Mouse (Mus musculus): Measurements from ENCODE around the gene Sema4a. TPM values are rescaled to one million over a fixed set of nuclear protein-coding genes. Genes with fewer than 3 reads are reported as not detected.

The Sema4a gene
- polyA plus RNA-seq, 1 experiment: 68.9 TPM

DNA sequence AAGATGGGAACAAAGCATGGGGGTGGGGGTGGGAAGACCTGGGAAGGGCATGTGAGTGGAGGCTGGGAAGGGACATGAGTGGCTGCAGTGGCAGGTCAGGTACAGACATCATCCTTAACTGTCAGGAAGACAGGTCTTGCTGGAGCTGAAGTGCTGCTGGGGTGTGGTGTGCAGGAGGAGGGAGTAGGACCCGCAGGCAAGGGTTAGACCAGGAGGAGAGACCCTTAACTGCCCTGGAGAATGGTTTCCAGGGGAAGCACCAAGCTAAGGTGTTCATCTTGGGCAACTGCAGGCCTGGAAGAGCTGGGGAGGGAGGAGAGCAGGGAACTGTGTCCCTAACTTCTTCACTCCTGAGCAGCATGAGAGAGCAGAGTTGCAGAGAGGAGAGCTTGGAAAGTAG lies 26.4 kb upstream of the Sema4a start:
- Histone ChIP-seq H3K4me3 (ENCODE audit: insufficient read depth, low read length) (no peak overlapping the region), H3K4me1 (ENCODE audit: control insufficient read depth, insufficient read depth, low read length) (peaks cover 5% of the 10 kb centered on the region; the same call in 1 of the 2 replicates), H3K27ac (ENCODE audit: insufficient read depth, low read length) (no peak overlapping the region)
- TF ChIP-seq POLR2A (IDR thresholded peaks at IDR 0.05; ENCODE audit: extremely low read depth, insufficient read depth, low read length) (no peak), CTCF (IDR thresholded peaks at IDR 0.05; ENCODE audit: extremely low read depth, insufficient read depth, low read length) (no peak)

DNA sequence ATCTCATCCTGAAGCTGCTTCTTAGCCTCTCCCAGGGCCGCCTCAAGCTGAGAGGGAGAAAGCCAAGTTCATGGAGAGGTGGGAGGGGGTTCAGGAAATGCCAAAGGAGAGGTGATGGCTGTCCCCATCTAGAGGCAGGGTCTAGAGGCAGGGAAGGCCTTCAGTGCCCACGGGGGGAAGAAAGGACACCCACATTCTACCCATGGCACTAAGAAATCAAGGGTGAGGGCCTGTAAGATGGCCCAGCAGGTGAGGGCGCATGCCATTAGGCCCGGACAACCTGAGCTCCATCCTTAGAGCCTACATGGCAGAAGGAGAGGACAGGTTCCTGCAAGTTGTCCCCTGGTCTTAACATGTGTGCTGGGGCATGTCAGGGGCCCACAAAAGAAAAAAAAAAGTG lies 25.9 kb upstream of the Sema4a start:
- TF ChIP-seq POLR2A (IDR thresholded peaks at IDR 0.05; ENCODE audit: extremely low read depth, insufficient read depth, low read length): no peak
- no peak for TF ChIP-seq CTCF (IDR thresholded peaks at IDR 0.05; ENCODE audit: extremely low read depth, insufficient read depth, low read length)
- Histone ChIP-seq H3K4me1 (ENCODE audit: control insufficient read depth, insufficient read depth, low read length) (peaks cover 5% of the 10 kb centered on the region; the same call in 1 of the 2 replicates), H3K27ac (ENCODE audit: insufficient read depth, low read length) (no peak overlapping the region), H3K4me3 (ENCODE audit: insufficient read depth, low read length) (no peak overlapping the region)

DNA sequence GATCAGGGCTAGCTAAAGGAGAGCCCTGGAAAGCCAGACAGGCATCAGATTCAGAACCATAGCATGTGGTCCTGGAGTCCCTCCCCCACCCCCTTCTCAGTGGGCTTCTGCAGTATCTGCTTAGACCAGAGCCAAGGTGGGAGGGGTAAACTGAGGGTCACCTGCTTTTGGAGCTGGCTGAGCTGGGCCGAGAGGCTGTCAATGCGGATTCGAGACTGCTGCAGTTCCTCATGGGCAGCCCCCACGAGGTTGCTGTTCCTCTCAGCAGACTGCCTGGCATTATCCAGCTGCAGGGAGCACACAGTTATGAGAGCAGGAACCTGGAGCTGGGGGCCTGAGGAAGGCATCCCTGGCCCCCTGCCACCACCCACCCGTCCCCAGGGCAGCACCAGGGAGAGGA lies 25.1 kb upstream of the Sema4a start:
- H3K27ac ChIP-seq (ENCODE audit: insufficient read depth, low read length): no peak overlapping the region
- TF ChIP-seq POLR2A (IDR thresholded peaks at IDR 0.05; ENCODE audit: extremely low read depth, insufficient read depth, low read length): no peak
- no peak for TF ChIP-seq CTCF (IDR thresholded peaks at IDR 0.05; ENCODE audit: extremely low read depth, insufficient read depth, low read length)
- H3K4me3 ChIP-seq (ENCODE audit: insufficient read depth, low read length): no peak overlapping the region
- peaks cover 5% of the 10 kb centered on the region; the same call in 1 of the 2 replicates for H3K4me1 ChIP-seq (ENCODE audit: control insufficient read depth, insufficient read depth, low read length)

DNA sequence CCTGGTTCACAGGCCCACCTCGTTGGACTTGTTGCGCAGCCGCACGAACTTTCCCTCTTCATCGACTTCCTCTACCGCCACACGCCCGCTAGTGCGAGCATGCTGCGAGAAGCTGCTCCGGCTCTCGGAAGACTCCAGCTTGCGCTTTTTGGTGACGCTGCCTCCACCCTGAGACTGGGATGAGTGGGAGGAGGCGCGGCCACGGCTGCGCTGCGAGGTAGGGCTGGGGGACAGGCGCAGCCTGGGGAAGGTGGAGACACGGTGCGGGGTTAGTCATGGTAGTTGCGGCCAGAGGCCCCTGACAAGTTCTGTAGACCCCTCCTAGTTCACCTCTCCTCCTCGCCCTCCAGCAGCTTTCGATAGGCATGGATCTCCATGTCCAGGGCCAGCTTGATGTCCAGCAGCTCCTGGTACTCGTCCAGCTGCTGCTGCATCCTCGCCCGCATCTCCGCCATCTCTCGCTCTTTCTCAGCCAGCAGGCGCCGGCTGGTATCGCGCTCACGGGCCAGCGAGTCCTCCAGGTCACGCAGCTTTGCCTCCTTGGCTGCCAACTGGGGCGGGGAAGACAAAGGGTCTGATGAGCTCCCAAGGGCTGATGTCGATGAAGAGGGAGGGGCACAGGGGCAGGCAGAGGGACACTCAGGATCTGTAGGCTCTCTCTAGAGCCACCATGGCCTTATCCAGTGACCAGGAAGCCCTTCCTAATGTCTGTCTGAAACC lies 23.8 kb upstream of the Sema4a start:
- TF ChIP-seq POLR2A (IDR thresholded peaks at IDR 0.05; ENCODE audit: extremely low read depth, insufficient read depth, low read length): no peak
- TF ChIP-seq CTCF (IDR thresholded peaks at IDR 0.05; ENCODE audit: extremely low read depth, insufficient read depth, low read length): no peak
- Histone ChIP-seq H3K4me3 (ENCODE audit: insufficient read depth, low read length) (no peak overlapping the region), H3K27ac (ENCODE audit: insufficient read depth, low read length) (no peak overlapping the region), H3K4me1 (ENCODE audit: control insufficient read depth, insufficient read depth, low read length) (peaks cover 1% of the 10 kb centered on the region; the same call in 1 of the 2 replicates)

DNA sequence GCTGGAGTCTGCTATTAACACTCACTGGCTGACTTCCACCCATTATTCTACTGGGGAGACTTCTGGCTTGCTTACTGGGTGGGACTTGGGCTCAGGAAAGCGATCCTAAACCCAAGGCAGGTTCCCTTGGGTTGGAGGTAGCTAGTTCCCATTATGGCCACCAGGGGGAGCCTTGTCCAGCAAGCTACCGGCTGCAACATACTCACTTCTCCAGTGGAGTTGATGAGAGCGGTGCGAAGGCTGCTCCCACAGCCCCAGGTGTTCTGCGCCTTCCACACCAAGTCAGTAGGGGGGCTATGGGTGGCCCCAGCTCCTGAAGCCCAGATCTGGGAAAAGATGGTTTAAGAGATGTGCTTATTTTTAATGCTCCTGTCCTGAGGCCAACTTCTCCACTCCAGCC lies 22.6 kb upstream of the Sema4a start:
- H3K27ac ChIP-seq (ENCODE audit: insufficient read depth, low read length): no peak overlapping the region
- no peak for TF ChIP-seq POLR2A (IDR thresholded peaks at IDR 0.05; ENCODE audit: extremely low read depth, insufficient read depth, low read length)
- TF ChIP-seq CTCF (IDR thresholded peaks at IDR 0.05; ENCODE audit: extremely low read depth, insufficient read depth, low read length): peak; percentile 89
- H3K4me3 ChIP-seq (ENCODE audit: insufficient read depth, low read length): no peak overlapping the region
- H3K4me1 ChIP-seq (ENCODE audit: control insufficient read depth, insufficient read depth, low read length): no peaks in the 10 kb centered on the region; the same call in 1 of the 2 replicates

DNA sequence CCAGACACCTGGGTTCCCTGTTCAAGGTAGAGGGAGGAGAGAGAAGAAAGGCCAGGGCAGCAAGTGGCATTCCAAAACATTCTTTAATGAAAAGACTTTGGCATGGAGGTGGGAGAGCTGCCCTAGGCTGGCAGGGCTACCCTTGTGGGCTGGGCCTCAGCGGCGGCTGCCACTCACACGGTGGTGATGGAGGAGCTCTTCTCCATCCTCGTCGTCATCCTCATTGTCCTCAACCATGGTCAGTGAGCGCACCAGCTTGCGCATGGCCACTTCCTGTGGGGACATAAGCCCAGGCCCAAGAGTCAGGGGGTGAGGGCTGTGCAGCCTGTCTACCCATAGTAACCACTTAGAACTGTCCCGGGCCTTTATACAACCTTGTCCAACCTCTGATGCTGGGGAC lies 22.2 kb upstream of the Sema4a start:
- no peak overlapping the region for H3K4me3 ChIP-seq (ENCODE audit: insufficient read depth, low read length)
- no peaks in the 10 kb centered on the region; the same call in 1 of the 2 replicates for H3K4me1 ChIP-seq (ENCODE audit: control insufficient read depth, insufficient read depth, low read length)
- H3K27ac ChIP-seq (ENCODE audit: insufficient read depth, low read length): no peak overlapping the region
- TF ChIP-seq CTCF (IDR thresholded peaks at IDR 0.05; ENCODE audit: extremely low read depth, insufficient read depth, low read length) (no peak), POLR2A (IDR thresholded peaks at IDR 0.05; ENCODE audit: extremely low read depth, insufficient read depth, low read length) (no peak)

DNA sequence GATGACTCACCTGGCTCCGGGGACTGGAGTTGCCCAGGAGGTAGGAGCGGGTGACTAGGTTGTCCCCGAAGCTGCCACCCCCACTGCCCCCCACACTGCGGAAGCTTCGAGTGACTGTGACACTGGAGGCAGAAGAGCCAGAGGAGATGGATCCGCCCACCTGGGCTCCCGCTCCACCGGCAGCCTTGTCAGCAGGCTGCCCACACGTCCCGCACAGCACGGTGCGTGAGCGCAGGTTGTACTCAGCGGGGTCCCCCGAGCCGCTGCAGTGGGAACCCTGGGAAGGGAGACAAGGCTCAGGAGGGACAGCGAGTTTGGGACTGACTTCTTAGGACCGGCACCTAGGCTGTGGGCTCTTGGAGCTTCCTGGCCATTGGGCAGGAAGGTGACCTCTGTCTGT lies 21.4 kb upstream of the Sema4a start:
- TF ChIP-seq CTCF (IDR thresholded peaks at IDR 0.05; ENCODE audit: extremely low read depth, insufficient read depth, low read length) (no peak), POLR2A (IDR thresholded peaks at IDR 0.05; ENCODE audit: extremely low read depth, insufficient read depth, low read length) (no peak)
- Histone ChIP-seq H3K4me3 (ENCODE audit: insufficient read depth, low read length) (no peak overlapping the region), H3K4me1 (ENCODE audit: control insufficient read depth, insufficient read depth, low read length) (no peaks in the 10 kb centered on the region; the same call in 1 of the 2 replicates), H3K27ac (ENCODE audit: insufficient read depth, low read length) (no peak overlapping the region)

DNA sequence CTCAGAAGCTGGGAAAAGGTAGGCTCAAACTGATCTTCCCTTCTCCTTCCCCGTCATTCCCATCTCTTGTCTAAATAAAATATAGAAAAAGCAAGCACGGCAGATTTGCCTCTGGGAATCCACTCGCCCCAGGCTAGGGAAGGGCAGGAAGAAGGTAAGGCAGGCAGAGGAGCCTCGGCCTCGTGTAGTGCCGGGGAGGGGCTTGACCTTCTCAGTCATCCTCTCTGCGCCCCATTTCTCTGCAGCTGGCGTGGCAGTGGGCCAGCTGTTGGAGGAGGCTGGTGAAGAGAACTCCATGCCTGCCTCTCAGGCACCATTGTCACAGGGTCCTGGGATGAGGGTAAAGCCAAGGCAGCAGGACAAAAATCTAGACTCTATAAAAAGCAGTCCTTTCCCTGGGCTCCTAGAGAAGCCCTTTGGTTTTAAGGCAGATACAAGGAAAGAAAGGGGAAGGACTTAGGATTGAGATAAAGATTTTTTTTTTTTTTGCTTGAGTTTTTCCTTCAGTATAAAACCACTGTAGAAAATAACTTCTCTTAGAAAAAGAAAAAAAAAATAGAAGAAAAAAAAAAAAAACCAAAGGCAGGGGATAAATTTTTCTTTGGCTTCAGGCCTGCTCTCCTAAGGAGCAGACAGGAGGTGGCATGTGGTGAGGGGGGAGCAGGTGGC lies 20.5 kb upstream of the Sema4a start:
- TF ChIP-seq CTCF (IDR thresholded peaks at IDR 0.05; ENCODE audit: extremely low read depth, insufficient read depth, low read length) (no peak), POLR2A (IDR thresholded peaks at IDR 0.05; ENCODE audit: extremely low read depth, insufficient read depth, low read length) (no peak)
- Histone ChIP-seq H3K27ac (ENCODE audit: insufficient read depth, low read length) (no peak overlapping the region), H3K4me3 (ENCODE audit: insufficient read depth, low read length) (no peak overlapping the region), H3K4me1 (ENCODE audit: control insufficient read depth, insufficient read depth, low read length) (no peaks in the 10 kb centered on the region; the same call in 1 of the 2 replicates)

DNA sequence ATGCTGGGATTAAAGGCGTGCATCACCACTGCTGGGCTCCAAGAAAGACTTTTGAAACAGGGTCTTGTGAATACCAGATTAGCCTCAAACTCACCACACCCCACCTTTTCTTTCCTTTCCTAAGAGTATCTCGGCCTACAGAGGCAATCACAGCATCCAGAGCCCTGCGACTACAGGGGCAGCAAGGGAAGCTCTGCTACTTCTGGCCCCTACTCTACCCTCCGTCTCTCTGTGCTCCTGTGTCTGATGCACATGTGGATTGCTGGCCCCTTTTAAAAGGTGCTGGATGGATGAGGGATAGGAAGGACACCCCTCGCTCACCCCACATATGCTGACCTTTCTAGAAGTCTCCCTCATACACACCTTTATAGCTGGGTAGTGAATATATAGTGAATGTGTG lies 19.7 kb upstream of the Sema4a start:
- Histone ChIP-seq H3K27ac (ENCODE audit: insufficient read depth, low read length) (no peak overlapping the region), H3K4me1 (ENCODE audit: control insufficient read depth, insufficient read depth, low read length) (no peaks in the 10 kb centered on the region; the same call in 1 of the 2 replicates), H3K4me3 (ENCODE audit: insufficient read depth, low read length) (no peak overlapping the region)
- TF ChIP-seq POLR2A (IDR thresholded peaks at IDR 0.05; ENCODE audit: extremely low read depth, insufficient read depth, low read length): no peak
- no peak for TF ChIP-seq CTCF (IDR thresholded peaks at IDR 0.05; ENCODE audit: extremely low read depth, insufficient read depth, low read length)

DNA sequence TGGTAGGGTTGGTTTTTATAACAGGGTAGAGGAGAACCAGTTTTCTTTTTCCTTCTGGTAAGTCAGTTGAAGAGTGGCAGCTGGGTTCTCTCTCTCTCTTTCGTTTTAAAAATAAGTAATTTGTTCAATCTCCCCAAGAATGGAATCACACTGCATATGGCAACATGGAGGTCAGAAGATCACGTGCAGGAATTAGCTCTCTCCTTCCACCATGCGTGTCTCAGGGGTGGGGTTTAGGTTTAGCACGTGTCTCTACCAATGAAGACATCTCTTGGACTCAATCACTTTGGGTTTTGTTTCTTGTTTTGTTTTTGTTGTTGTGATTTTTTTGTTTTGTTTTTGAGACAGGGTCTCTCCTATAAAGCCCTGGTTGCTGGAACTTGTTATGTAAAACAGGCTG lies 18.8 kb upstream of the Sema4a start:
- H3K4me1 ChIP-seq (ENCODE audit: control insufficient read depth, insufficient read depth, low read length): no peaks in the 10 kb centered on the region; the same call in 1 of the 2 replicates
- TF ChIP-seq CTCF (IDR thresholded peaks at IDR 0.05; ENCODE audit: extremely low read depth, insufficient read depth, low read length): no peak
- no peak for TF ChIP-seq POLR2A (IDR thresholded peaks at IDR 0.05; ENCODE audit: extremely low read depth, insufficient read depth, low read length)

More for the DNA sequence above, 18.8 kb upstream of the Sema4a start:
- Histone ChIP-seq H3K4me3 (ENCODE audit: insufficient read depth, low read length) (no peak overlapping the region), H3K27ac (ENCODE audit: insufficient read depth, low read length) (no peak overlapping the region)
